Comparison of ENCODE assay signal across 11 mouse cellular contexts in the genomic region with DNA sequence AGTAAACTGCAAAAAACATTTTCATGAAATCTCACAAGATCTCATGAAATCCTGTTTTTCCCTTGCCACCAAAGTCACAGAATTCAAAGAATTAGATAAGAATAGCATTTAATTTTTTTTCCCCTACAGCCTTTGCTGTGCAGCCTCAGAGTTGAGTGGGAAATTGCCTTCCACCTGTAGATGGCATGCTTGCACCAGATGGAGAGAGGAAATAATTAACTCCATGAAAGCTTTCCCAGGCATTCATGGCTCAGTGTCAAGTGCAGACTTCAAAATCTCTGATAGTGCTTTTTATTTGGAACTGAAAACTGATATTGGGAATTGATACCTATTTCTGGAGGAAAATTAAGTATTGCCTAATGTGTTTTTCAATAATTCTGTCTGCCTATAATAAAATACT.
A peak's percentile ranks its signal among the peaks of the same experiment; 100 is the strongest.
DNase-seq lines count a peak whose midpoint lies in the region; ATAC-seq and TF ChIP-seq lines count a peak whose summit lies in the region.
"Had no signal": no experiment of that assay in that cellular context is flagged by ENCODE, and none has a peak within 500 bp of the region (broad histone marks: within the 10 kb centered on the region; RNA-seq: fewer than 3 reads in every experiment).

No protein-coding gene starts in this region.

- DNase-seq in cerebellum, postnatal 14 days = peak; percentile 62 to 69
- DNase-seq in cerebellum, adult 8-10 months = no peak
- no peak for DNase-seq in lung, postnatal 0 days (ENCODE audit: low spot score)
- DNase-seq in lung, postnatal 10 days = no peak
- DNase-seq in frontal cortex, postnatal 36 days (ENCODE audit: low spot score in 2 of 2) = peak; percentile 21 to 48
- peak; percentile 17 for DNase-seq in retina, postnatal 7 days (ENCODE audit: low read depth, low spot score)
- no peak for DNase-seq in adrenal gland, adult 18-20 months (ENCODE audit: low spot score in 2 of 2)
- DNase-seq in lung, postnatal 36 days = no peak
- DNase-seq: cerebellum, adult 18-20 months; liver, embryonic 13.5 days had no signal

- no peak overlapping the region for H3K4me3 ChIP-seq in lung, postnatal 0 days (ENCODE audit: low read depth, low read length)
- H3K4me3 ChIP-seq: heart, embryonic 13.5 days; liver, embryonic 13.5 days had no signal

- H3K27me3 ChIP-seq in lung, postnatal 0 days (replicated peaks; ENCODE audit: insufficient read depth, low read length) = no peaks in the 10 kb centered on the region
- H3K27me3 ChIP-seq: heart, embryonic 13.5 days; liver, embryonic 13.5 days had no signal

- H3K36me3 ChIP-seq in lung, postnatal 0 days (ENCODE audit: insufficient read depth, low read length) = no peaks in the 10 kb centered on the region
- H3K36me3 ChIP-seq: heart, embryonic 13.5 days; liver, embryonic 13.5 days had no signal

- no peaks in the 10 kb centered on the region for H3K4me1 ChIP-seq in lung, postnatal 0 days (ENCODE audit: insufficient read depth, low read depth, low read length)
- H3K4me1 ChIP-seq: heart, embryonic 13.5 days; liver, embryonic 13.5 days had no signal

- TF ChIP-seq EP300 in lung, postnatal 0 days (IDR thresholded peaks at IDR 0.05) = no peak

- H3K4me2 ChIP-seq in lung, postnatal 0 days (replicated peaks; ENCODE audit: low read depth, low read length) = no peak overlapping the region
- H3K4me2 ChIP-seq: heart, embryonic 13.5 days; liver, embryonic 13.5 days had no signal

- no peak for ATAC-seq in lung, postnatal 0 days

- no peak overlapping the region for H3K27ac ChIP-seq in lung, postnatal 0 days (ENCODE audit: low read length)
- H3K27ac ChIP-seq: heart, embryonic 13.5 days; liver, embryonic 13.5 days had no signal

- no peaks in the 10 kb centered on the region for H3K9me3 ChIP-seq in lung, postnatal 0 days (ENCODE audit: low read length)
- H3K9me3 ChIP-seq: heart, embryonic 13.5 days; liver, embryonic 13.5 days had no signal

- TF ChIP-seq CTCF in lung, postnatal 0 days (IDR thresholded peaks at IDR 0.05) = peak; percentile 47

- H3K9ac ChIP-seq in lung, postnatal 0 days (replicated peaks; ENCODE audit: low read depth) = no peak overlapping the region
- H3K9ac ChIP-seq: heart, embryonic 13.5 days; liver, embryonic 13.5 days had no signal

Comparison
In these comparisons a context has a peak if more than half of its experiments do, and no peak if none do; other contexts are left out.
1. DNase-seq: peak in cerebellum, postnatal 14 days (2 of 2), frontal cortex, postnatal 36 days (2 of 2) and retina, postnatal 7 days (single experiment); none in cerebellum, adult 8-10 months (single experiment), lung, postnatal 0 days (single experiment), lung, postnatal 10 days (single experiment), adrenal gland, adult 18-20 months (0 of 2) and lung, postnatal 36 days (single experiment).